Mouse (Mus musculus) stomach, embryonic 16.5 days (tissue): ENCODE results near the gene Slc35f5. TPM values are rescaled to one million over a fixed set of nuclear protein-coding genes. Genes with fewer than 3 reads are reported as not detected.

Source experiments
- ATAC-seq: fragments of 200-750 bp; cut with Nextera tagmentation; 2 replicates; pipeline ENCODE4 v1.8.0; 2017; ENCODE audit warnings: moderate number of reproducible peaks, moderate TSS enrichment; ENCODE audit not compliant: insufficient read depth, low FRiP score
- H3K27ac ChIP-seq: fragments of 300-500 bp; sonication (generic); 2 replicates; pipeline ENCODE4 v1.5.1; 2014; ENCODE audit warnings: low read length
- H3K27me3 ChIP-seq: fragments of 300-500 bp; sonication (generic); 2 replicates; pipeline ENCODE4 v1.6.1; 2014; ENCODE audit warnings: low read length, control low read depth, mixed read lengths; ENCODE audit not compliant: control insufficient read depth, insufficient read depth
- H3K36me3 ChIP-seq: fragments of 300-500 bp; sonication (generic); 2 replicates; pipeline ENCODE4 v1.6.1; 2014; ENCODE audit warnings: low read length; ENCODE audit not compliant: control insufficient read depth, insufficient read depth
- H3K4me1 ChIP-seq: fragments of 300-500 bp; sonication (generic); 2 replicates; pipeline ENCODE4 v1.6.1; 2014; ENCODE audit warnings: low read length, control low read depth, mixed read lengths; ENCODE audit not compliant: control insufficient read depth, insufficient read depth
- H3K4me2 ChIP-seq: fragments of 300-500 bp; sonication (generic); 2 replicates; pipeline ENCODE4 v1.6.1; 2014; ENCODE audit warnings: low read depth, low read length, mixed read lengths
- H3K4me3 ChIP-seq: fragments of 300-500 bp; sonication (generic); replicated peaks from 2 replicates; pipeline ENCODE4 v1.5.1; 2014; ENCODE audit warnings: mild to moderate bottlenecking, low read length
- H3K9ac ChIP-seq: fragments of 300-500 bp; sonication (generic); 2 replicates; pipeline ENCODE4 v1.6.1; 2014; ENCODE audit warnings: low read length
- H3K9me3 ChIP-seq: fragments of 300-500 bp; sonication (generic); replicated peaks from 2 replicates; pipeline ENCODE4 v1.6.1; 2016; ENCODE audit warnings: low read length, control low read depth; ENCODE audit not compliant: control insufficient read depth
- WGBS: fragments of 180-500 bp; shearing (Covaris S2); extraction: QIAGEN DNeasy Blood & Tissue Kit; methylation state at CpG from one replicate; pipeline ENCODE4 v1.1.7; 2014; 5-methylcytosine and 5-hydroxymethylcytosine counted together
- polyA plus RNA-seq: library from polyadenylated mRNA; unstranded; fragments of >200 nt; fragmentation: Nextera tagmentation; extraction: Ambion mirVana; gene quantifications from 2 replicates; pipeline ENCODE4 v1.2.1, GENCODE M21; 2015

Gene Slc35f5
- polyA plus RNA-seq, 1 experiment from 2014 or later: 69.2 TPM

- Histone ChIP-seq H3K27me3 (no peaks in the 10 kb centered on the region; the same call in 1 of the 2 replicates), H3K4me2 (no peak overlapping the region), H3K9ac (no peak overlapping the region), H3K36me3 (no peaks in the 10 kb centered on the region), H3K4me3 (no peak overlapping the region), H3K9me3 (no peaks in the 10 kb centered on the region), H3K4me1 (no peaks in the 10 kb centered on the region), H3K27ac (no peak overlapping the region)
- whole genome bisulfite sequencing: 30% methylated on average over 10 of the region's 10 CpGs
- ATAC-seq: peak; percentile 84; the same call in 1 of the 2 replicates
These were observed 46.9 kb downstream of the Slc35f5 start for GRCm38 (mm10) chr1:125607087-125607803.

- H3K9ac ChIP-seq: no peak overlapping the region
- H3K4me2 ChIP-seq: no peak overlapping the region
- no peak overlapping the region for H3K27ac ChIP-seq
- no peaks in the 10 kb centered on the region for H3K36me3 ChIP-seq
- 77% methylated on average over 4 of the region's 4 CpGs for WGBS
- no peaks in the 10 kb centered on the region for H3K4me1 ChIP-seq
- no peak overlapping the region for H3K4me3 ChIP-seq
- ATAC-seq: no peak
- no peaks in the 10 kb centered on the region for H3K27me3 ChIP-seq
- no peaks in the 10 kb centered on the region for H3K9me3 ChIP-seq
These were observed 64.1 kb downstream of the Slc35f5 start for GRCm38 (mm10) chr1:125624376-125625076.

- Histone ChIP-seq H3K27me3 (no peaks in the 10 kb centered on the region), H3K4me1 (no peaks in the 10 kb centered on the region), H3K27ac (no peak overlapping the region), H3K36me3 (no peaks in the 10 kb centered on the region), H3K9ac (no peak overlapping the region), H3K4me2 (no peak overlapping the region), H3K4me3 (no peak overlapping the region), H3K9me3 (no peaks in the 10 kb centered on the region)
- 85% methylated on average over 8 of the region's 8 CpGs for WGBS
- no peak for ATAC-seq
These were observed 79.3 kb downstream of the Slc35f5 start for GRCm38 (mm10) chr1:125639501-125640253.

GRCm38 (mm10) chr1:125643643-125644042, 83.2 kb downstream of the Slc35f5 start:
- H3K9me3 ChIP-seq: no peaks in the 10 kb centered on the region
- ATAC-seq: no peak
- H3K9ac ChIP-seq: no peak overlapping the region
- WGBS: 13% methylated on average over 1 of the region's 1 CpGs
- H3K27me3 ChIP-seq: no peaks in the 10 kb centered on the region
- H3K27ac ChIP-seq: no peak overlapping the region
- H3K4me3 ChIP-seq: no peak overlapping the region
- no peak overlapping the region for H3K4me2 ChIP-seq
- no peaks in the 10 kb centered on the region for H3K36me3 ChIP-seq
- no peaks in the 10 kb centered on the region for H3K4me1 ChIP-seq

Other genes starting within 250 kb of the Slc35f5 start
- 356 and 390 TPM in 2 replicates for gene Actr3, start 124.9 kb upstream of the Slc35f5 start, polyA plus RNA-seq
- 7.9 and 11.8 TPM in 2 replicates for gene Gpr39, start 116.4 kb downstream of the Slc35f5 start, polyA plus RNA-seq